Mouse (Mus musculus) stomach, postnatal 0 days (tissue): Measurements from ENCODE around the gene Lamc2. TPM values are rescaled to one million over a fixed set of nuclear protein-coding genes. Genes with fewer than 3 reads are reported as not detected.

Experiments used
- ATAC-seq: fragments of 200-750 bp; cut with Nextera tagmentation; 2 replicates; pipeline ENCODE4 v1.8.0; 2017; ENCODE audit not compliant: low FRiP score, low TSS enrichment
- DNase-seq: peaks from one replicate; pipeline ENCODE4 v3.0.0-alpha.2; 2016; ENCODE audit warnings: low spot score
- H3K27ac ChIP-seq: fragments of 300-500 bp; sonication (generic); replicated peaks from 2 replicates; pipeline ENCODE4 v1.5.1; 2014; ENCODE audit warnings: mild to moderate bottlenecking, control low read depth
- H3K27me3 ChIP-seq: fragments of 300-500 bp; sonication (generic); 2 replicates; pipeline ENCODE4 v1.6.1; 2014; ENCODE audit warnings: low read length; ENCODE audit not compliant: control insufficient read depth, insufficient read depth
- H3K36me3 ChIP-seq: fragments of 300-500 bp; sonication (generic); 2 replicates; pipeline ENCODE4 v1.6.1; 2014; ENCODE audit warnings: low read length, mixed read lengths; ENCODE audit not compliant: control insufficient read depth, insufficient read depth
- H3K4me1 ChIP-seq: fragments of 300-500 bp; sonication (generic); replicated peaks from 2 replicates; pipeline ENCODE4 v1.6.1; 2014; ENCODE audit warnings: antibody characterized with exemption; ENCODE audit not compliant: control insufficient read depth, insufficient read depth
- H3K4me2 ChIP-seq: fragments of 300-500 bp; sonication (generic); replicated peaks from 2 replicates; pipeline ENCODE4 v1.6.1; 2014; ENCODE audit warnings: low read depth, mild to moderate bottlenecking, control low read depth, moderate library complexity
- H3K4me3 ChIP-seq: fragments of 300-500 bp; sonication (generic); 2 replicates; pipeline ENCODE4 v1.5.1; 2014; ENCODE audit warnings: low read depth, low read length, control low read depth
- H3K9ac ChIP-seq: fragments of 300-500 bp; sonication (generic); 2 replicates; pipeline ENCODE4 v1.6.1; 2014; ENCODE audit warnings: mild to moderate bottlenecking, low read length, control low read depth, mixed read lengths
- H3K9me3 ChIP-seq: fragments of 300-500 bp; sonication (generic); 2 replicates; pipeline ENCODE4 v1.6.1; 2016; ENCODE audit warnings: low read length; ENCODE audit not compliant: control insufficient read depth
- CTCF ChIP-seq: IDR thresholded peaks from 2 replicates; pipeline ENCODE4 v1.5.1; 2016; ENCODE audit warnings: antibody characterized with exemption, low read depth, mild to moderate bottlenecking, moderate library complexity
- EP300 ChIP-seq: optimal IDR thresholded peaks from 2 replicates; pipeline ENCODE3; 2016; ENCODE audit warnings: antibody characterized with exemption
- WGBS: fragments of 180-500 bp; shearing (Covaris S2); extraction: QIAGEN DNeasy Blood & Tissue Kit; methylation state at CpG from one replicate; pipeline ENCODE4 v1.1.7; 2014; 5-methylcytosine and 5-hydroxymethylcytosine counted together
- polyA plus RNA-seq: library from polyadenylated mRNA; unstranded; fragments of >200 nt; fragmentation: Nextera tagmentation; extraction: Ambion mirVana; gene quantifications from 2 replicates; pipeline ENCODE4 v1.2.1, GENCODE M21; 2015

The Lamc2 gene
- polyA plus RNA-seq, 1 experiment from 2014 or later: 17.6 TPM

GRCm38 (mm10) chr1:153173276-153173675 is 13.0 kb downstream of the Lamc2 start:
- Histone ChIP-seq H3K4me1 (peaks cover 3% of the 10 kb centered on the region; the same call in 1 of the 2 replicates), H3K9me3 (no peaks in the 10 kb centered on the region), H3K27ac (peak overlapping the region; percentile 8; the same call in 1 of the 2 replicates), H3K4me3 (no peak overlapping the region), H3K9ac (no peak overlapping the region), H3K36me3 (no peaks in the 10 kb centered on the region), H3K4me2 (no peak overlapping the region), H3K27me3 (no peaks in the 10 kb centered on the region)
- TF ChIP-seq CTCF: no peak
- TF ChIP-seq EP300: no peak
- ATAC-seq: 0 out of 2 replicates have a peak, but pooled peaks have one; percentile 22
- no peak for DNase-seq
- WGBS: 45% methylated on average over 3 of the region's 3 CpGs

GRCm38 (mm10) chr1:153172291-153172731 is 13.9 kb downstream of the Lamc2 start:
- no peak overlapping the region for H3K4me3 ChIP-seq
- H3K4me1 ChIP-seq: peaks cover 3% of the 10 kb centered on the region; the same call in 1 of the 2 replicates
- no peak for ATAC-seq
- no peak overlapping the region; the same call in 1 of the 2 replicates for H3K4me2 ChIP-seq
- no peak for TF ChIP-seq CTCF
- TF ChIP-seq EP300: no peak
- H3K27me3 ChIP-seq: no peaks in the 10 kb centered on the region
- DNase-seq: no peak
- no peaks in the 10 kb centered on the region for H3K9me3 ChIP-seq
- 14% methylated on average over 9 of the region's 9 CpGs for WGBS
- no peaks in the 10 kb centered on the region for H3K36me3 ChIP-seq
- peak overlapping the region; percentile 53 for H3K27ac ChIP-seq
- H3K9ac ChIP-seq: no peak overlapping the region

GRCm38 (mm10) chr1:153171011-153171410 is 15.2 kb downstream of the Lamc2 start:
- DNase-seq (no peak), ATAC-seq (no peak)
- H3K4me3 ChIP-seq: no peak overlapping the region
- TF ChIP-seq CTCF (no peak), EP300 (no peak)
- H3K9me3 ChIP-seq: no peaks in the 10 kb centered on the region
- no peaks in the 10 kb centered on the region for H3K27me3 ChIP-seq
- WGBS: 51% methylated on average over 10 of the region's 10 CpGs
- peaks cover 3% of the 10 kb centered on the region; the same call in 1 of the 2 replicates for H3K4me1 ChIP-seq
- H3K36me3 ChIP-seq: no peaks in the 10 kb centered on the region
- no peak overlapping the region for H3K9ac ChIP-seq
- H3K27ac ChIP-seq: no peak overlapping the region
- no peak overlapping the region for H3K4me2 ChIP-seq

- H3K36me3 ChIP-seq: no peaks in the 10 kb centered on the region
- WGBS: 70% methylated on average over 5 of the region's 5 CpGs
- no peak for TF ChIP-seq CTCF
- TF ChIP-seq EP300: no peak
- H3K9me3 ChIP-seq: no peaks in the 10 kb centered on the region
- no peak overlapping the region for H3K27ac ChIP-seq
- no peak for DNase-seq
- no peak overlapping the region for H3K4me3 ChIP-seq
- H3K4me2 ChIP-seq: no peak overlapping the region
- H3K27me3 ChIP-seq: no peaks in the 10 kb centered on the region
- no peak overlapping the region for H3K9ac ChIP-seq
- ATAC-seq: no peak
- H3K4me1 ChIP-seq: peaks cover 3% of the 10 kb centered on the region; the same call in 1 of the 2 replicates
Observed at GRCm38 (mm10) chr1:153168293-153168692, 18.0 kb downstream of the Lamc2 start.

- TF ChIP-seq CTCF (no peak), EP300 (no peak)
- Histone ChIP-seq H3K9me3 (no peaks in the 10 kb centered on the region), H3K4me1 (no peaks in the 10 kb centered on the region), H3K4me2 (no peak overlapping the region), H3K36me3 (no peaks in the 10 kb centered on the region), H3K4me3 (no peak overlapping the region), H3K27me3 (no peaks in the 10 kb centered on the region), H3K27ac (no peak overlapping the region), H3K9ac (no peak overlapping the region)
- DNase-seq (no peak), ATAC-seq (no peak)
- 73% methylated on average over 3 of the region's 3 CpGs for WGBS
Observed at GRCm38 (mm10) chr1:153163831-153164230, 22.4 kb downstream of the Lamc2 start.

- no peaks in the 10 kb centered on the region for H3K27me3 ChIP-seq
- ATAC-seq (no peak), DNase-seq (no peak)
- no peak overlapping the region for H3K4me3 ChIP-seq
- H3K4me2 ChIP-seq: no peak overlapping the region
- no peaks in the 10 kb centered on the region for H3K9me3 ChIP-seq
- H3K27ac ChIP-seq: no peak overlapping the region
- H3K9ac ChIP-seq: no peak overlapping the region
- H3K4me1 ChIP-seq: no peaks in the 10 kb centered on the region
- no peaks in the 10 kb centered on the region for H3K36me3 ChIP-seq
- WGBS: 79% methylated on average over 4 of the region's 4 CpGs
- TF ChIP-seq EP300: no peak
- TF ChIP-seq CTCF: no peak
Observed at GRCm38 (mm10) chr1:153159137-153159536, 27.1 kb downstream of the Lamc2 start.
